Mouse (Mus musculus) embryonic facial prominence, embryonic 14.5 days (tissue): ENCODE results near the gene Gm9958. TPM values are rescaled to one million over a fixed set of nuclear protein-coding genes. Genes with fewer than 3 reads are reported as not detected.

Experiments
- ATAC-seq: fragments of 200-750 bp; cut with Nextera tagmentation; 2 replicates; pipeline ENCODE4 v1.8.0; 2017; ENCODE audit warnings: low read depth, moderate number of reproducible peaks, moderate TSS enrichment
- DNase-seq: peaks from one replicate; pipeline ENCODE4 v3.0.0-alpha.2; 2015; ENCODE audit warnings: low spot score
- H3K27ac ChIP-seq: fragments of 300-500 bp; sonication (generic); replicated peaks from 2 replicates; pipeline ENCODE4 v1.5.1; 2014; ENCODE audit warnings: low read depth, mild to moderate bottlenecking, low read length, moderate library complexity
- H3K27me3 ChIP-seq: fragments of 300-500 bp; sonication (generic); replicated peaks from 2 replicates; pipeline ENCODE4 v1.6.1; 2014; ENCODE audit warnings: low read length; ENCODE audit not compliant: control insufficient read depth, insufficient read depth
- H3K36me3 ChIP-seq: fragments of 300-500 bp; sonication (generic); 2 replicates; pipeline ENCODE4 v1.6.1; 2014; ENCODE audit warnings: low read length, mixed read lengths; ENCODE audit not compliant: control insufficient read depth, insufficient read depth
- H3K4me1 ChIP-seq: fragments of 300-500 bp; sonication (generic); 2 replicates; pipeline ENCODE4 v1.6.1; 2014; ENCODE audit warnings: antibody characterized with exemption, low read length; ENCODE audit not compliant: control insufficient read depth, insufficient read depth
- H3K4me2 ChIP-seq: fragments of 300-500 bp; sonication (generic); 2 replicates; pipeline ENCODE4 v1.6.1; 2014; ENCODE audit warnings: low read depth, mild to moderate bottlenecking, low read length, moderate library complexity, mixed read lengths
- H3K4me3 ChIP-seq: fragments of 300-500 bp; sonication (generic); 2 replicates; pipeline ENCODE4 v1.5.1; 2014; ENCODE audit warnings: low read depth, mild to moderate bottlenecking, low read length
- H3K9ac ChIP-seq: fragments of 300-500 bp; sonication (generic); 2 replicates; pipeline ENCODE4 v1.6.1; 2014; ENCODE audit warnings: low read depth, mild to moderate bottlenecking, low read length, moderate library complexity, mixed read lengths
- H3K9me3 ChIP-seq: fragments of 300-500 bp; sonication (generic); 2 replicates; pipeline ENCODE4 v1.6.1; 2016; ENCODE audit warnings: low read length; ENCODE audit not compliant: control insufficient read depth
- WGBS: fragments of 180-500 bp; shearing (Covaris S2); extraction: QIAGEN DNeasy Blood & Tissue Kit; methylation state at CpG from one replicate; pipeline ENCODE4 v1.1.7; 2014; 5-methylcytosine and 5-hydroxymethylcytosine counted together
- polyA plus RNA-seq: library from polyadenylated mRNA; unstranded; fragments of >200 nt; fragmentation: Nextera tagmentation; extraction: Ambion mirVana; gene quantifications from 2 replicates; pipeline ENCODE4 v1.2.1, GENCODE M21; 2014

Gene Gm9958
- polyA plus RNA-seq, 1 experiment from 2014 or later, result 4.2 TPM

GRCm38 (mm10) chr5:90383080-90383479 is 16.1 kb downstream of the Gm9958 start:
- Histone ChIP-seq H3K36me3 (no peaks in the 10 kb centered on the region), H3K4me3 (no peak overlapping the region), H3K27me3 (no peaks in the 10 kb centered on the region), H3K9me3 (no peaks in the 10 kb centered on the region), H3K4me1 (no peaks in the 10 kb centered on the region), H3K9ac (no peak overlapping the region), H3K4me2 (no peak overlapping the region), H3K27ac (no peak overlapping the region)
- DNase-seq (no peak), ATAC-seq (no peak)
- WGBS, result 37% methylated on average over 1 of the region's 1 CpGs

DNA sequence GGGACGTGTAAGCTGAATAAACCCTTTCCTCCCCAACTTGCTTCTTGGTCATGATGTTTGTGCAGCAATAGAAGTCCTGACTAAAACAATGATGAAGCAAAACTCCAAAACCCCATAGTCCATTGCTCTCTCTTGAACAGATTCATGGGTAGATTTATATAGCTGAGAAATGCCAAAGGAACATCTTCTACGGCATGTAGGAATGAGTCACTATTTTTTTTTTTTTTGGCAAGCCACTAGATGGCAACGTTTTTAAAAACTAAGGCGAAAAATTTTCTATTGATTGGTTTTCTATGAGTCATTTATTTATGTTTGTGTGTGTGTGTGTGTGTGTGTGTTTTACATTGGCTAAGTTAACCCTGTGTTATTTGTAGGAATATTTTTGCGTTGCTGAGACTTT is 26.8 kb downstream of the Gm9958 start:
- Histone ChIP-seq H3K9ac (no peak overlapping the region), H3K9me3 (no peaks in the 10 kb centered on the region), H3K4me2 (no peak overlapping the region), H3K4me1 (no peaks in the 10 kb centered on the region), H3K4me3 (no peak overlapping the region), H3K36me3 (no peaks in the 10 kb centered on the region), H3K27me3 (no peaks in the 10 kb centered on the region), H3K27ac (no peak overlapping the region)
- WGBS, result 61% methylated on average over 5 of the region's 5 CpGs
- ATAC-seq (no peak), DNase-seq (no peak)

DNA sequence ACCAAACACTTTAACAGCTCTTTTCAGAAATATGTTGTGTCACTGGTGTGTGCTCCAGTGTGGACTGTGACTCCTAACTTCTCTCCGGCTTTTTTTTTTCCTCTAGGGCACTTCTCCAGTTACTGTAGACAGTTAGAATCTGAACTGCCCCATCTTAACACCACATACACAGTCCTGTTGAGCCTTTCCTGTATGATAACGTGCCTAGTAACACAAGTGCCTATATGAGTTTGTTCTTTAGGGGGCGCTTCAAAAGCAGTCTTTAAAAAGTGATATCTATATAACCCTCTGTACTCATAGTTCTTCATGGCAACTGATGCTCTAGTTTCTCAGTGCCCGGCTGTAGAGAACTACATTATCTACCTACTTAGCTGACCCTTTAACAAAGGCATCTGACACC is 27.3 kb downstream of the Gm9958 start:
- Histone ChIP-seq H3K4me1 (no peaks in the 10 kb centered on the region), H3K27ac (no peak overlapping the region), H3K4me3 (no peak overlapping the region), H3K9ac (no peak overlapping the region), H3K27me3 (no peaks in the 10 kb centered on the region), H3K9me3 (no peaks in the 10 kb centered on the region), H3K36me3 (no peaks in the 10 kb centered on the region), H3K4me2 (no peak overlapping the region)
- 70% methylated on average over 4 of the region's 4 CpGs for WGBS
- ATAC-seq (no peak), DNase-seq (no peak)

DNA sequence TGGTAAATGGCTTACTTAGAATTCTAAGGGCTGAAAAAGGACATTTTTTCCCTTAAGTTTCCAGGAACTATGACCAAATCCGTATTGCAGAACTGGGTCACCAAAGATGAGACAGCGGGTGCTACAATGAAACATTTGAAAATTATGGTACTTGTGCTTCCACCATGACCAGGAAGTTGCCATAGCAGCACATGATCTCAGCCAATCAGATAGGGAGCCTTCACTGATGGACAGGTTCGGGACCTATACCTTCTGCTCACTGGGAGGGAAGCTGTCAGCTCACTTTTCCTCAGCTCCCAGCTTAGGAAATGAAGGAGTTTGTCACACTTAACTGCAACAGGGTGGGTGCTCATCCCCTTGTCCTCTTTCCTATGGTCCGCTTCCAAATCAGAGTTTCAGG is 29.8 kb downstream of the Gm9958 start:
- Histone ChIP-seq H3K4me1 (no peaks in the 10 kb centered on the region), H3K27me3 (no peaks in the 10 kb centered on the region), H3K9ac (no peak overlapping the region), H3K4me3 (no peak overlapping the region), H3K9me3 (no peaks in the 10 kb centered on the region), H3K36me3 (no peaks in the 10 kb centered on the region), H3K27ac (no peak overlapping the region), H3K4me2 (no peak overlapping the region)
- DNase-seq (no peak), ATAC-seq (no peak)
- WGBS, result 87% methylated on average over 4 of the region's 4 CpGs

- no peak overlapping the region for H3K4me2 ChIP-seq
- H3K36me3 ChIP-seq, result no peaks in the 10 kb centered on the region
- ATAC-seq (0 out of 2 replicates have a peak, but pooled peaks have one; percentile 41), DNase-seq (no peak)
- no peaks in the 10 kb centered on the region for H3K4me1 ChIP-seq
- no peak overlapping the region for H3K27ac ChIP-seq
- H3K9me3 ChIP-seq, result no peaks in the 10 kb centered on the region
- H3K27me3 ChIP-seq, result no peaks in the 10 kb centered on the region
- 81% methylated on average over 4 of the region's 4 CpGs for WGBS
- no peak overlapping the region for H3K4me3 ChIP-seq
- H3K9ac ChIP-seq, result no peak overlapping the region
Measured at GRCm38 (mm10) chr5:90405210-90405609, 38.2 kb downstream of the Gm9958 start.

GRCm38 (mm10) chr5:90414142-90414924 is 47.3 kb downstream of the Gm9958 start:
- no peak overlapping the region for H3K4me2 ChIP-seq
- no peak overlapping the region for H3K27ac ChIP-seq
- no peaks in the 10 kb centered on the region for H3K4me1 ChIP-seq
- no peaks in the 10 kb centered on the region for H3K9me3 ChIP-seq
- DNase-seq, result no peak
- no peaks in the 10 kb centered on the region for H3K36me3 ChIP-seq
- H3K27me3 ChIP-seq, result no peaks in the 10 kb centered on the region
- no peak overlapping the region for H3K9ac ChIP-seq
- ATAC-seq, result no peak
- no peak overlapping the region for H3K4me3 ChIP-seq
- 74% methylated on average over 8 of the region's 8 CpGs for WGBS

DNA sequence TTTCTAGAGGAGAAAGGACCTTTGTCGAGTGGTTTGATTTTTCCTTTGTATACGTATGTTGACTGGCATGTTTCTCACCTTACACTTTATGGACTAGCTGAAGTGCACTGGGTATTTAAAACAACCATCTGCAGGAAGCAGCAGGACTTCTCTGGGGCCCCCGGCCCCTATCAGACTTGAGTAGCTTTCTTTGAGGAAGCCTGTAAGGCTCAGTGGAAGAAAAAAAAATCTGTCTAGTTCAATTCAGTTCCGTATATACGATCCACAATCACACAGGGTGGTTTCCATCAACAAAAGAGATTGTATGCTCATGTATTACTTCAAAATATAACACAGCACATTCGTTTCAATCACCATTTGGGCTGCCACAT is 47.9 kb downstream of the Gm9958 start:
- no peak for ATAC-seq
- WGBS, result 41% methylated on average over 6 of the region's 6 CpGs
- Histone ChIP-seq H3K27me3 (no peaks in the 10 kb centered on the region), H3K36me3 (no peaks in the 10 kb centered on the region), H3K4me3 (no peak overlapping the region), H3K9me3 (no peaks in the 10 kb centered on the region), H3K9ac (no peak overlapping the region), H3K27ac (no peak overlapping the region), H3K4me1 (no peaks in the 10 kb centered on the region), H3K4me2 (no peak overlapping the region)
- peak; percentile 6 for DNase-seq

Other genes with a start within 250 kb of the Gm9958 start
- 30.8 and 35.5 TPM in 2 replicates for gene Cox18, start 143.2 kb upstream of the Gm9958 start, polyA plus RNA-seq
- gene Ankrd17, start 627 bp upstream of the Gm9958 start, polyA plus RNA-seq, result 30.9 and 31.0 TPM in 2 replicates
- 1.3 and 1.4 TPM in 2 replicates for gene Alb, start 93.7 kb downstream of the Gm9958 start, polyA plus RNA-seq
- 1.0 and 1.4 TPM in 2 replicates for gene Afp, start 123.5 kb downstream of the Gm9958 start, polyA plus RNA-seq
- gene Afm, start 151.7 kb downstream of the Gm9958 start, polyA plus RNA-seq, result not detected in 2 replicates
- 0.10 TPM in 1 of 2 replicates, not detected in the other for gene 5830473C10Rik, start 193.9 kb downstream of the Gm9958 start, polyA plus RNA-seq